Mouse (Mus musculus) cortical plate, adult 2 months (tissue): ENCODE data around the gene Ttc28.

Experiments
- CTCF ChIP-seq: fragments of 200-500 bp; IDR thresholded peaks from 2 replicates; pipeline ENCODE4 v1.5.1; 2011; ENCODE audit warnings: mild to moderate bottlenecking, control low read depth, low read length; ENCODE audit not compliant: insufficient read depth; ENCODE audit errors: extremely low read depth
- POLR2A ChIP-seq: fragments of 200-500 bp; IDR thresholded peaks from 2 replicates; pipeline ENCODE4 v1.6.1; 2011; ENCODE audit warnings: mild to moderate bottlenecking, low read length, control low read depth; ENCODE audit not compliant: insufficient read depth; ENCODE audit errors: extremely low read depth

DNA sequence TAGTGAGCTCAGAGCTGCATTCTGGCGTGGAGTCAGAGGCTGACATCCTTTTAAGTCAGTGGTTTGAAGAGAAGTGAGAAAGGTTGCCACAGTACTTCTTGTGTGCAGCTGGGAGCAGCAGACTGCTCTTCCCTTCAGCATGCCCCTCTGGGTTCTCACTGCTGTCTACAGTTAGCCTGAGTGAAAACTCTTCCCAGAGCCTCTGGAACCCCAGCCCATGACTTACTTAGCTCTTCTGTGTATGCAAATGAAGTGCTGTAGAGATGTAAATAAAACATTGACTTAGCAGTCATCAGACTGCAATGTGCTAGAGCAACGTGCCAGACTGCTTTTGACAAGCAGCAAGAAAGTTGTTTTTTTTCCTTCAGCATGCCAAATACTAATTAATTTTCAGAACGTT, 70.2 kb downstream of the Ttc28 start:
- TF ChIP-seq CTCF (no peak), POLR2A (no peak)
